Mouse (Mus musculus): ENCODE measurements around the gene Rin2. TPM values are rescaled to one million over a fixed set of nuclear protein-coding genes. Genes with fewer than 3 reads are reported as not detected.
"Not testable (repeated sequence)": the region's sequence is repeated elsewhere in the genome, so short reads cannot be mapped to it uniquely, and the experiment has no call there.

The Rin2 gene
- polyA plus RNA-seq, 1 experiment: 12.3 TPM

DNA sequence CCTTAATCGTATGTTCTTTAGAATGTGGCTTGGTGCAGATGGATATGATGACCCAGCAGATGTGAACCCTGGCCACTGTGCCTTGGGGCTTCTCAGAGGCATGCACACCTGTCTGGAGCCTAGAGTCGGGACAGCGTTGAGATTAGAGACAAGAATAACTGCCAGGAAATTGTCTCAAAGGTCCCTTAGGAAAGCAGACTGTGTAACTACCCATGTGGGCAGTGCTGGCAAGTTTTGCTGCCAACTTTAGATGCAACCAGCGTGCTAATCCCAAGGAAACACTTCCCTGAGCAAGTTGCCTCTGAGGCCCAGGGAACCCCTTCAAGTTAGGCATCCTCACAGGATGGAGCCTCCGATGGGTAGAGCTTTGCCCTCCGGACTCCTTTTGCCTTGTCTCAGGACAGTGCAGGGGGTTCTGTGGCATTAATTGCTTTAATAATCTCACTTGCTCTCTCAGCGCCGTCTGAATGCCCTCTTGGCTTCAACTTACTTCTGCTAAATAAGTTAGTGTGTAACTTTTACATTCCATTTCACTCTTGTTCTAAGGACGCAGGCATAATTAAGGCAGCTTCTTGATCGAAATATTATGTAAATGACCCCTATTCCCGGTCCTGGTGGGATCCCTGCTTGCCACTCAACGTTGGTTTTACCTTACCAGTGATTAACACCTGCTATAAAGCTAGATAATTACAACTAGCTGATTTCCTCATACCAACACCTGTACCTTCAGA is 26.8 kb downstream of the Rin2 start:
- Histone ChIP-seq H3K4me1 (ENCODE audit: control insufficient read depth, insufficient read depth, insufficient read length, low read length) (peaks cover 14% of the 10 kb centered on the region), H3K4me3 (ENCODE audit: insufficient read depth, low read depth, low read length) (no peak overlapping the region), H3K27ac (replicated peaks; ENCODE audit: low read depth, low read length) (no peak overlapping the region)

DNA sequence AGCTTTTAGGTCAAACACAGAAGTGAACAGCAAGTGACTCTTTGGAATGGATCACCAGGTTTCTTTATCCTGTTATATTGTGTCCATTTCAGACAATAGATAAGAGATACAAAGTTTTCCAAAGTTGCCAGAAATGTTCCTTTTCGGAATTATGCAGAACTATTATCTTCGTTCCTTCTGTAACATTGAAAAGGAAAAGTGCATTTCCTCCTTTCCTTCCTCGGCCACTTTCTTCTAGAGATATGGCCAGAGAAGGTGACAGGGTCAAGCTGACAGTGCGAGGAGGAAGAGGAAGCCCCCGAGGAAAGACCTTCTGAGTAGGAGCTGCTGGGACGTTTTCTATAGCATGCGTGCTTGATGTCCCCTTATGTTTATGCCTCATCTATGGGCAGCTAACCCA is 29.7 kb downstream of the Rin2 start:
- Histone ChIP-seq H3K4me1 (ENCODE audit: control insufficient read depth, insufficient read depth, insufficient read length, low read length) (peaks cover 14% of the 10 kb centered on the region), H3K27ac (replicated peaks; ENCODE audit: low read depth, low read length) (no peak overlapping the region), H3K4me3 (ENCODE audit: insufficient read depth, low read depth, low read length) (no peak overlapping the region)

DNA sequence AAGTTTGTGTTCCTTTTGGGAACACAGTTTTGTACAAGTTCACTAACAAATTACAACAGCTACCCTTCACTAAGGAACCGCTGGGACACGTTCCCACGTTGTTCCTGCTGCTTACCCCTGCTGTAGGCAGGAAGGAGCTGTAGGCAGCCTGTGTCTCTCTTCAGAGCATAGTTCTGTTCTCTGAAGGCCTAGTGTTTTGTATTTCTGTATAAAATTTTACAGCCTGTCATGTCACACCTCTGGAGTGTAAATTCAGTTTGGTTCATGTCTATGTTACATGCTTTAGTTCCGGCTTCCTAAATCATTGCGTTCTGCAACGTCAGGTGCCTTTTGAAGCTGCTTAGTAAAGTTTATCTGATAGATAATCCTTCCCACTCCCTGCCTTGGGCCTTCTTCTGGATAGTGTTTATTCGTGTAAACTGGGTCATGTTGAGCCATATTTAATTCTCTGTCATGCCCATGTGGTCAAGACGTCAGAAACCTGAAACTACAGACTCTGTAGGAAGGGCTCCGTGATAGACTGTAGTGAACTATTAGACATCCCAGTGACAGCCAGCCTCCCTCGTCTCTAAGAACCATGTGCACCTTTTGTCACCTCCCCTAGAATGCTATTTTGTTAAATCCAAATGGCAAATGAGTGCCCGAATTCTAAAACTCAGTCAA is 34.8 kb downstream of the Rin2 start:
- no peak overlapping the region for H3K27ac ChIP-seq (replicated peaks; ENCODE audit: low read depth, low read length)
- H3K4me1 ChIP-seq (ENCODE audit: control insufficient read depth, insufficient read depth, insufficient read length, low read length): no peaks in the 10 kb centered on the region
- H3K4me3 ChIP-seq (ENCODE audit: insufficient read depth, low read depth, low read length): no peak overlapping the region

DNA sequence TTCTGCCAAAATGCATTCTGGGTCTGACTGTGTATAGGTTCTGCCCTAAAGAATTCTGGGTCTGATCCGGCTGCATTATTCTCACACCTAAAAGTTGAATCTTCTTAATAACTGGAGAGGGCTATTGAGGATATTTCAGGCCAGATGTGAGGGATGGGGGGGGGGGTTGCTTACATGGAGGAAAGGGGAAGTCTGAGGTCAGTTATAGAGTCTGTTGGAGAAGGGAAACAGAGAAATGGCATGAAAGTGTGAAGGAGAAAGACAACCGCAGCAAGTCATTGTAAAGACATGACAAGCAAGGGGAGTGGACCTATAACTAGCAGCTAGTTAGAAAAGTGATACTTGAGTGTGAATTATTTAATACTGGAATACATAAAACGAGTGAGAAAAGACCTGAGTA is 36.5 kb downstream of the Rin2 start:
- Histone ChIP-seq H3K27ac (replicated peaks; ENCODE audit: low read depth, low read length) (no peak overlapping the region), H3K4me3 (ENCODE audit: insufficient read depth, low read depth, low read length) (no peak overlapping the region)

DNA sequence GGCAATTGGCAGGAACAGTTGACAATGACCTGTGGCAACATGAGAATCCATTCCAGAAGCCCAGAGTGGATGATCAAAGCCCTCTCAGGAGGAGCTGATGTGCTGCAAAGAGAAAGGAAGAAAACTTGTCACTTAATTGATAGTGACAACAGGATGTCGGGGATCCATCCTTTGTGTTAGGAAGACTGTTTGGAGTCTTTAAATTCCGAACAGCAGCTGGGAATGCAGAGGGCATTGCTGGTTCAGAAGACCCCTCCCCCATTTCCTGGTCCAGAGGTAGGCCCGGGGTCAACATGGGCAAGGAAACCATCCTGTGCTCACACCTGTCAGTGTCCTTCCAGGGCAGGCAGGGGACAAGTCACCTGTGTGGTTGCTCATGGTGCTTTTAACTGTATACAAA is 37.0 kb downstream of the Rin2 start:
- H3K4me1 ChIP-seq (ENCODE audit: control insufficient read depth, insufficient read depth, insufficient read length, low read length): no peaks in the 10 kb centered on the region
- no peak overlapping the region for H3K4me3 ChIP-seq (ENCODE audit: insufficient read depth, low read depth, low read length)
- H3K27ac ChIP-seq (replicated peaks; ENCODE audit: low read depth, low read length): no peak overlapping the region

More for the DNA sequence above, 36.5 kb downstream of the Rin2 start:
- H3K4me1 ChIP-seq (ENCODE audit: control insufficient read depth, insufficient read depth, insufficient read length, low read length): no peaks in the 10 kb centered on the region

DNA sequence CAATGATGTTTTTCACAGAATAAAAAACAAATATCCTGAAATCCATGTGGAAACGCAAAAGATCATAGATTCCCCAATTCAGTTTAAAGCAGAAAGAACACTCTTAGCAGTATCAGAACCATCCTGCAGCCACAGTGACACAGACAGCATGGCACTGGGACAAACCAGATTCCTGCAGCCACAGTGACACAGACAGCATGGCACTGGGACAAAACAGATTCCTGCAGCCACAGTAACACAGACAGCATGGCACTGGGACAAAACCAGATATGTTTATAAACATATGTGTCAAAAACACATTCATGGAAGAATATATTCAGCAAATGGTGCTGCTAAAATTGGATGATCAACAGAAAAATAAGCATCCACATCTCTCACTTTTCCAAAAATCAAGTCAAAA is 42.5 kb downstream of the Rin2 start:
- H3K4me3 ChIP-seq (ENCODE audit: insufficient read depth, low read depth, low read length): no peak overlapping the region
- H3K27ac ChIP-seq (replicated peaks; ENCODE audit: low read depth, low read length): no peak overlapping the region
- H3K4me1 ChIP-seq (ENCODE audit: control insufficient read depth, insufficient read depth, insufficient read length, low read length): no peaks in the 10 kb centered on the region

DNA sequence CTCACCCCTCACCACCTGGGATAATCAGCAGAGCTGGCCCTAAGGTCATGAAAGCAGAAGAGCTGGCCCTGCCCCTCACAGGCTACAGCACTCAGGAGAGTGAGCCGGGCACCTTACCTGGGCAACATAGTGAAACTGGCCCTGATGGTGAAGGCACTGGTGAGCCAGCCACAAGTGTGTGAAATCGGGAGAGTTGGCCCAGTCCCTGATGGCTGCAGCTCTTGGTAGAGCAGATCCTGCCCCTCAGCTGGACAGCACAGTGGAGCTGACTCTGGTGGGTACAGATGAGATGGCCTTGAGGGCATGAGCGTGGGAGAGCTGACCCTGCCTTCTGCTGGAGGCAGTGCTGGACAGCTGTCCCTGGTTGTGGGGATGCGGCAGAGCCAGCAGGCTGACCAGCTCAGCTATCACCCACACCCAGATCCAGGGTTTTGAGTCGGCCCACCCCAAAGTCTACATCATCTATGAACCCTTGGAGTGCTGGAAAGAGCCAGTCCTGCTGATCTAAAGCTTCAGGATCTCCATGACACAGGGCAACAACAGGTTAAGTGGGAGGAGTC is 43.7 kb downstream of the Rin2 start:
- H3K4me1 ChIP-seq (ENCODE audit: control insufficient read depth, insufficient read depth, insufficient read length, low read length): no peaks in the 10 kb centered on the region
- no peak overlapping the region for H3K4me3 ChIP-seq (ENCODE audit: insufficient read depth, low read depth, low read length)
- no peak overlapping the region for H3K27ac ChIP-seq (replicated peaks; ENCODE audit: low read depth, low read length)

DNA sequence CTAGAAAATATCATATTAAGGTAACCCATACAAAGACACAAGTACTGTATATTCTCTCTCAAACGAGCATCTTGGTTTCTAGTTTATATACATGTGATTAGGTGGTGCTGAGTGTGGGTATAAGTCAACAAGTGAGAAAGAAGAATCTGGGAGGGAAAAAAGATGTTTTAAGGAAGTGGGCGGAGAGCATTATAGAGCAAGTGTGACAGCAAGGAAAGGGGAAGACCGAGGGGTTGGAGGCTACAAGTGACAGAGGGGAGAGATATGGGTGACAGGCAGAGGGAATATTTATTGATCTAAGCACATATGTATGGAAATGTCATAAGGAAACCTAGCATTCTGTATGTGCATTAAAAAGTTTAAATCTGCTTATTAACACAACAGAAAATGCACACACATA is 45.1 kb downstream of the Rin2 start:
- H3K4me1 ChIP-seq (ENCODE audit: control insufficient read depth, insufficient read depth, insufficient read length, low read length): no peaks in the 10 kb centered on the region
- no peak overlapping the region for H3K4me3 ChIP-seq (ENCODE audit: insufficient read depth, low read depth, low read length)
- no peak overlapping the region for H3K27ac ChIP-seq (replicated peaks; ENCODE audit: low read depth, low read length)

DNA sequence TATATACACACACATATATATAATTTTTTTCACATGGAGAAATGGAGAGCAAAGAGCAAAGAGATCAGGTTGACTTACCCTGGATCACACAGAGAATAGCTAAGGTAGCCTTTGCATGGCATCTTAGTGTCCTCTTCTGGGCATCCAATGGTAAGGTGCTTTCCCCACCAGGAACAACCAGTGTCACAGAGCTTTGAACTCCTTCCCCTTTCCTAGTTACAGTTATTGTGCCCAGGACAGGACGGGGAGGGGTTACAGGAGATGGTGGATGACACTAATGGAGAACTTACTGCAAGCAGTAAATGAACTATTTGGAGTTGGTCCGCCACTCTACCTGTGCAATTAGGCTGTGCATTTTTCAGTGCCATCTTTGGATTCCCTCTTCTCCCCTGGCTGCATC is 45.7 kb downstream of the Rin2 start:
- Histone ChIP-seq H3K4me3 (ENCODE audit: insufficient read depth, low read depth, low read length) (no peak overlapping the region), H3K27ac (replicated peaks; ENCODE audit: low read depth, low read length) (no peak overlapping the region), H3K4me1 (ENCODE audit: control insufficient read depth, insufficient read depth, insufficient read length, low read length) (no peaks in the 10 kb centered on the region)

DNA sequence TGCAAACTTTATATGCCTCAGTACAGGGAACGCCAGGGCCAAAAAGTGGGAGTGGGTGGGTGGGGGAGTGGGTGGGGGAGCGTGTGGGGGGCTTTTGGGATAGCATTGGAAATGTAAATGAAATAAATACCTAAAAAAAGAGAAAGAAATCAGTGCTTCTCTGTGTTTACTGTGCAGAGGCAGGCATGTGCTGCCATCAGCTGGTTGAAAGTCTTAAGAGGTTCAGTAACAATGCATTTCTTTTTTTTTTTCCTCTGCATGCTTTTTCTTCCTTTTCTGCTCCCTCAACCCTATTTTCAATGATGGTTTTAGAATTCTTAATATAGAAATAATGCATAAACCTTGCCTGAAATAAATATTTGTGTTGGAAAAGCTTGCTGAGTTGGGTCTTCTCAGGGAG is 47.3 kb downstream of the Rin2 start:
- H3K4me1 ChIP-seq (ENCODE audit: control insufficient read depth, insufficient read depth, insufficient read length, low read length): not testable (repeated sequence)

DNA sequence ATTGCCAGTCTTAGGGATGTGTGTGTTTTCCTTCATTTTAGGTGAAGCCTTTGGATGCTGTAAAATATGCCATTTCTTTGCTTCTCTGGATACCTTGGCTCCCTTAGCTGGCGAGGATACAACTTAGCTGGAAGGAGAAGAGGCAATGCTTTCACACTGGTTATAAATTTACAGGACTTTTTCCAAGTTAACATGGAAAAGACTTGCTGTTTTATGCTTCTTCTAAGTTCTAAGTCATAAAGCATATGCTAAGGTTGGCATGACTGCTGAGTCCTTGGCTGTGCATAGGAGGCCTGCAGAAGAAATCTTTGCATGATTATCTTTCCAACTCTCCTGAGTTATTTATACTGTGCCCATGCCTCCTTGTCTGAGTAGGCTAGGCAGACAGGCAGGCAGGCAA is 49.3 kb downstream of the Rin2 start:
- no peak overlapping the region for H3K4me3 ChIP-seq (ENCODE audit: insufficient read depth, low read depth, low read length)
- H3K4me1 ChIP-seq (ENCODE audit: control insufficient read depth, insufficient read depth, insufficient read length, low read length): no peaks in the 10 kb centered on the region
- no peak overlapping the region for H3K27ac ChIP-seq (replicated peaks; ENCODE audit: low read depth, low read length)

More for the DNA sequence above, 47.3 kb downstream of the Rin2 start:
- H3K4me3 ChIP-seq (ENCODE audit: insufficient read depth, low read depth, low read length); H3K27ac ChIP-seq (replicated peaks; ENCODE audit: low read depth, low read length): not testable (repeated sequence)

DNA sequence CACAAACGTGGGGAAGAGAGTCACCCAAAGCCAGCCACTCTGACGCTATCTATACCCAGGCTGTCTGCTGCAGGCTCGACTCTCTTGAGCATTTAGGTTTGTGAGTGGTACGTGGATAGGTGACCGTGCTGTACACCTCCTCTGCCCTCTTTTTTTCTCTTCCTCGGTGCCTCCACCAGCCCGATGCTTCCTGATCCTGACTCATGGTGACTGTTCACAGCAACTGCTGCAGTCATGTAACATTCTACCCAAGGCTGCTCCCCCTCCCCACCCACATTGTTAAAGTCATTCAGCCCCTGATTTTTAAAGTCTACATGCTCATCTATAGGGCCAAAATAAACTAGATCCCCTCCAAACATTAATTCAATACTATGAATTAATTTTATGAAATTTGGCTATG is 54.4 kb downstream of the Rin2 start:
- Histone ChIP-seq H3K4me1 (ENCODE audit: control insufficient read depth, insufficient read depth, insufficient read length, low read length) (no peaks in the 10 kb centered on the region), H3K4me3 (ENCODE audit: insufficient read depth, low read depth, low read length) (no peak overlapping the region), H3K27ac (replicated peaks; ENCODE audit: low read depth, low read length) (no peak overlapping the region)

DNA sequence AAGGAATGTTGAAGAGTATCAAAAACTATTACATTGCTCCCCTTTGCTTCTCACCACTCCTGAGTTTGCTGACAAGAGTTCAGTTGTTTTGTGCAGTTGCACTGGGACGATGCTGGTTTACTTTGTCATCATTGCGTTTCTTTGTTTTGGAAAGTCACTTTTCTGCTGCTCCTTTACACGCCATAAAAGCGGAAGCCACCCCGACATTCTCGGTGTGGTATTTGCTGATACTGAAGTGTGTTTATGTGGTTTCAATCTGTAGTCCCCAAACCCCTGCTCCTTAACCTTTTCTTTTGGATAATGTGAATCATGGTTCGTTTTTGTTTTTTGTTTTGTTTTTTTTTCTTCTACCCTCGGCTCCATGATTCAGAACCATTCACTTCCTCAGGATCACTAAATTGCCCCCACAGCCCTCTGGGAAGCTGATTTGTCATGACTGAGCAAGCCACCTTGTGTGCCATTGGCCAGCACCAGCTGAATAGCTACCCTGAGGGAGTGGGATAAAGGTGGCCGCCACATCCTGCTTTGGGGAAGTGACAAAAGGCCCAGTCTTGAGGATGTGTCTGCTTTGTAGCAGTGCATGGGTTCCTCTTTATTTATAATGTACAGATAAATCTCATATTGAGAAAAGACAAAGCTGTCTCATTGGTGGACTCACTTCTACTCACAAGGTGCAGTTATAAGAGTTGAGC is 55.3 kb downstream of the Rin2 start:
- no peak overlapping the region for H3K27ac ChIP-seq (replicated peaks; ENCODE audit: low read depth, low read length)
- H3K4me3 ChIP-seq (ENCODE audit: insufficient read depth, low read depth, low read length): no peak overlapping the region
- peaks cover 2% of the 10 kb centered on the region; the same call in 1 of the 2 replicates for H3K4me1 ChIP-seq (ENCODE audit: control insufficient read depth, insufficient read depth, insufficient read length, low read length)

DNA sequence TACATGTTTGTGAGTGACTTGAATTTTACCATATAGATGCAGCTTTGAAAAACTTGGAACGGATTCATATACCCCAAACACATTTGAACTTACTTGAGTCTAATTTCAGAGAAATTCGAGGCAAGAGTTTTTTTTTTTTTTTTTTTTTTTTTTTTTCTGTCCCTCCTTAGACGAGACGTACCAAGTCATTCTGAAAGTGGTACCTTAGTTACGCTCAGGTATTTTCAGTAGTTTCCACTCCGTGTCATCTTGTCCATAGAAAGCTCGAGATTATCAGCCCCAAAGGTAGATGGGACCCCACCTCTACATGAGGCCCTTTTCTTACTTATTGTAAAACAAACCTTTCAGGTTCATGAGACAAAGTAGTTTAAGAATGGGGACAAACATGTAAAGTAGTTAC is 55.9 kb downstream of the Rin2 start:
- Histone ChIP-seq H3K4me3 (ENCODE audit: insufficient read depth, low read depth, low read length) (no peak overlapping the region), H3K27ac (replicated peaks; ENCODE audit: low read depth, low read length) (no peak overlapping the region), H3K4me1 (ENCODE audit: control insufficient read depth, insufficient read depth, insufficient read length, low read length) (peaks cover 2% of the 10 kb centered on the region; the same call in 1 of the 2 replicates)

DNA sequence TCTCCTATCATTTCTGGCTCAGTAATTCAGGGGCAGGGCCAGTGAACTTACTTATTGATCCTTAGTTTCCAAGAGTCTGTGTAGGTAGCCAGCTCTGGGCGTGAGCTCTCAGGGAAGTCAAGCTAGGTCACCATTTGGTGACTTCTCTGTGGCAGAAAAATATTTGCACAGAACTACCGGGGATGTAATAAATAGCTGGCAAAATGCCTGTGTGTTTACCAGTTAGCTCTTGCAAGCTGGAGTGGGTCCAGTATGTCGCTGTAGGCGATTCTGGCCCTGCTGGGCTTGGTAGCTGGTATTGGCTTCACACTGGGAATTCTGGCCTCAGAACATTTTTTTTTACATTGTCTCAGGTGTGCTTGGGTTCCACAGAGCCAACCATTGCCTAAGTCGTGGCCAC is 60.1 kb downstream of the Rin2 start:
- Histone ChIP-seq H3K27ac (replicated peaks; ENCODE audit: low read depth, low read length) (no peak overlapping the region), H3K4me1 (ENCODE audit: control insufficient read depth, insufficient read depth, insufficient read length, low read length) (peaks cover 2% of the 10 kb centered on the region; the same call in 1 of the 2 replicates), H3K4me3 (ENCODE audit: insufficient read depth, low read depth, low read length) (no peak overlapping the region)
